Mouse (Mus musculus) neutrophil, adult 5-6 weeks (primary cell): Measurements from ENCODE around the gene Igdcc3. TPM values are rescaled to one million over a fixed set of nuclear protein-coding genes. Genes with fewer than 3 reads are reported as not detected.

Source experiments
- ATAC-seq: fragments of 151-379, 151-347 bp; 2 replicates; pipeline ENCODE4 v1.8.0; 2017; ENCODE audit warnings: mild to moderate bottlenecking, moderate TSS enrichment; ENCODE audit not compliant: insufficient number of reproducible peaks, poor library complexity, low FRiP score, severe bottlenecking; ENCODE audit errors: extremely low read depth
- total RNA-seq: library from RNA; stranded (forward); fragments of 200-1000 nt; gene quantifications from 2 replicates; pipeline ENCODE4 v1.2.3, GENCODE M21; 2017

The Igdcc3 gene
- total RNA-seq, 1 experiment from 2014 or later, result 0.47 TPM

DNA sequence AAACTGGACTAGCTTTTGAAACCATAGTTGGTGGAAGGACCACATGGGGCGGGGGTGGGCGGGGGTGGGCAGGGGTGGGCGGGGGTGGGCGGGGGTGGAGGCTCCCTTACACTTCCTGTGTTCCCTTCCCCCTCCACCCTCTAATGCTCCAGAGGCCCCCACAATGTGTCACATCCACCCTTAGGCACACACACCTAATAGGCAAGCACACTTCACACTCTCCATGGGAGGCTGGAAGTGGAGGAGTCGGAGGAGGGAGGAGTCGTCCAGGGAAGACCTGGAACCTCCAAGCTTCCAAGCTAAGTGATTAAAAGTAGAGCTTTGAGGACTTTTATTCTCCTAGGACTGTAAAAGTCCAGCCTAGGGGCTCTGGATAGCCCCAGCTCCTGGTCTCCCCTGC lies 27.5 kb downstream of the Igdcc3 start:
- no peak for ATAC-seq

DNA sequence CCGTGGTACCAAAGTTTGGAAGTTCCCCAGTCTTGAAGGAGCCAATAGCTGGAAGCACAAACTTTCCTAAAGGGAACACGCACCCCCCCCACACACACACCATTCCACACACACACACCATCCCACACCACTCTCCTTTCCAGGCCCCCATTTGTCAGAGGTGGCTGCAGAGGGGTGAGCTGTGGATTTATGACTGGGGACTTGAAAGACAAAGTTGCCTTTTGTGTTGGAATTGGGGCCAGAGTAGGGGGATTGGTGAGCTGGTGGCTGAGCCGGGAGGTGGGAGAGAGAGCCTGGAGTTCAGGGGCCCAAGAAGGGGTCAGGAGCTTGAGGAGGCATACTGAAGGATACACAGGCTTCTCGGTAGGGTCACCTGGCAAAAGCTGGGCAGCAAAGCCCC lies 28.0 kb downstream of the Igdcc3 start:
- no peak for ATAC-seq

DNA sequence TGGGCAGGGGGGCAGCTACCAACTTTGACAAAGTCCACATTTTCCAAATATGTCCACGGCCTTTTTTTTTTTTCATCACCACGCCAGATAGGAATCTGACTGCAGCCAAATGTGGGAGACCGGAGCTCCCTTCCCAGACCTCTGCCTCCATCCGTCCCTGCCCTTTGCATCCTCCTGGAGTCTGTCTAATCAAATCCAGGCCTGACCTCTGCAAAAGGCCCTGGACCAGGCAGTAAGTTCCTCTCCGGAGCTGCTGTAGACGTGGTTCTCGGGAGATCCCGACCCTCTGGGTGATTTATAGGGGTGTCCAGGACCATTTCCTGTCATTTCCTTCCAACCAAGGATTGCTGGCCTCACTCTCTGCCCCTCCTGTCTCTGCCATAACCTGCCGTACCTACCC lies 31.7 kb downstream of the Igdcc3 start:
- ATAC-seq, result no peak

DNA sequence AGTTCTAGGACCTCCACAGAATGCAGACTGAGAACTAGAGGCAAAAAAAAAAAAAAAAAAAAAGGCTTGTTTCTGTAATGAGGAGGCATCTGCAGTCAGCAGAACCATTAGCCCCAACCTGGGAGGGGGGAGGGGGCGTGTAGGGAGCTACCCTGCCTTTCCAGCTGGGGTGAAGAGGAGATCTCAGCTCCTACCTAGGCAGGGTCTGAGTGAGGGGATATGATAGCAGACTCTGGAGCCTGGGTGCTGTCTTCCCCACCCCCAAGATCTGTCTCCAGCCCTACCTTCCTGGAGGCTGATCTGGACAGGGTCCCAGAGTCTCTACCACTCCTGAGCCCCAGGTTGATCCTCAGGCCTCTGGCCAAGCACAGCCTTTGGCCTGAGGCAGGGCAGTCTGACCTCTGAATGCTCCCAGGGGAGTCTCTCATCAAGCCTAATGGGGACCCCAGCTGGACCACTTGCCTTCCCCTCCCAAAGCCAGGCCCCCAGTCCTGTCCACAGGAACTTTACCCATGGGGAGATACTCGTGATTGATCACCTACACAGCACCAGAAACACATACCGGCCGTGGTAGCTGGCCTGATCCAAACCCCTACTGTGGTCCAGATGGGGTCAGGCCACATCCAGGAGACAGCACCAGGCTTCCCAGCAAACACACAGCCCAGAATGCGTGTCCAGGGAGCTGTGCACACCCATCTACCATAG lies 34.4 kb downstream of the Igdcc3 start:
- no peak for ATAC-seq

DNA sequence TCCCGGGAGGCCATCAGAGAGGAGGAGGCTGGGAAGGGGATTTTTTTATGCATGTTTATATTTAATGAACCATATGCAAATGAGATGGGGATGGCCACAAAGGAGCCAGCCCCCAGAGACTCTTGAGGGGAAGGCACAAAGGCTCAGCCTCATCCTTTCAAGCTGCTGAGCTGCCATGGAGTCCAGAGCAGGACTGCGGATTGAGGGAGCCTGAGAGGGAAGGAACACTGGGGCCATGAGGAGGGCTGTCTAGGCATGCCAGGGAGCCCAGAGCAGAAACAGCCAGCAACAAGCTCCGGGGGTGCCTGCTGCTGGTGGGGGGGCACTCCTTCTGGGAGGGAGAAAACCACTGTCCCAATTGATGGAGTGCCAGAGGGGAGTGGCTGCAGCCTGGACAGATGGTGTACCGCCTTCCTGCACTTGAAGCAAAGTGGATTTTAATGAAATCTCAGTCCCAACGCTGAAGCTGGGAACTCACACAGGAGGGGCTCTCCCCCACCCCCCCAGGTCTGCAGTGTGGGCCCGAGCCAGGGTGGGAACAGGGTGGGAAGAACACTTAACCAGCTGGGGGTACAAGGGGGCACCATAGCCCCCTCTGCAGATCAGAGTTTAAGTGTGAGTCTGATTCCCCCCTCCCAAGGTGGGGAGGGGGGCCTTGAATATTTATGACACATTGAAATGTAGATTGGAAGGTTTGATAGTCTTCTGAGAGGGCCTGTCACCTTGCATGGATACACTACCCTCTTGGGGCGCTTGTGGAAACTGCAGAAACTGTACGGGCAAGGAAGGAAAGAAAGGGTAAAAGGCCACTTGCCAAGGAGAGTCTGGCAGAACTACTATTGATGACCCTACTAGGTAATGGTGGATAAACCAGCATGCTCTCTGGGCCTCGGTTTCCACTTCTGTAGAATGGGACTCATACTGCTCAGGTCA lies 35.2 kb downstream of the Igdcc3 start:
- ATAC-seq, result no peak

DNA sequence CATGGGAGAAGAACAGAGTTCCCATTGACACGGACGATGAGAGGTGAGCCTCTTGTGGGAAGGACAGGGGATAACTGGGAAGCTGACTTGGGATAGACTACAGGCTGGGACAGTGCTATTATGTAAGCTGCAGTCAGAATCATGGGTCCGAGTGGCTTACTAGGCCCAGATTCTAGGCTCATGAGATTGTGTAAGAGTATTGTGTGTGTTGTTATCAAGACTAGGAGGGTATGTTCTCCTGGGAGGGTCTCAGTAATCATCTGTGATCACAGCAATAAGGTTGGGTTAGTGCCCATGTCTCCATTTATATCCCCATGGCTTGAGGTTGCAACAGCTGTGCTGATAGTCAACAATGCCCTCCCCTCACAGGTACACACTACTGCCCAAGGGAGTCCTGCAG lies 36.5 kb downstream of the Igdcc3 start:
- no peak for ATAC-seq

DNA sequence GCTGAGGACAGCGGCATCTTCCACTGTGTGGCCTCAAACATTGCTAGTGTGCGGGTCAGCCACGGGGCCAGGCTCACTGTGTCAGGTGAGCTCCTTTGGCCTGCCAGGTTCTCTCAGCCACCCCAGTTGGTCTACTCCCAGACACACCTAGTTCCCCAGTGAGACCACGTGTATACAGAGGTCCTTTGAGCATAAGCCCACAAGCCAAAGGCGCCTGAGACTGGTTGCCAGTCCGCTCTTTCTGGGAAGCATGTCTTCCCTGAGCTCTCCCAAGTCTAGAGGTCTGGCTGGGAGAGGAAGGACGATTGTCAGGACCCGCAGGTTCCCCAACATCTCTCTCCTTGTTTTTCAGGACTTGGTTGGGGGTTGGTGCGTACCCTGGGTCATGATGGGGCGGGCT lies 36.9 kb downstream of the Igdcc3 start:
- no peak for ATAC-seq

DNA sequence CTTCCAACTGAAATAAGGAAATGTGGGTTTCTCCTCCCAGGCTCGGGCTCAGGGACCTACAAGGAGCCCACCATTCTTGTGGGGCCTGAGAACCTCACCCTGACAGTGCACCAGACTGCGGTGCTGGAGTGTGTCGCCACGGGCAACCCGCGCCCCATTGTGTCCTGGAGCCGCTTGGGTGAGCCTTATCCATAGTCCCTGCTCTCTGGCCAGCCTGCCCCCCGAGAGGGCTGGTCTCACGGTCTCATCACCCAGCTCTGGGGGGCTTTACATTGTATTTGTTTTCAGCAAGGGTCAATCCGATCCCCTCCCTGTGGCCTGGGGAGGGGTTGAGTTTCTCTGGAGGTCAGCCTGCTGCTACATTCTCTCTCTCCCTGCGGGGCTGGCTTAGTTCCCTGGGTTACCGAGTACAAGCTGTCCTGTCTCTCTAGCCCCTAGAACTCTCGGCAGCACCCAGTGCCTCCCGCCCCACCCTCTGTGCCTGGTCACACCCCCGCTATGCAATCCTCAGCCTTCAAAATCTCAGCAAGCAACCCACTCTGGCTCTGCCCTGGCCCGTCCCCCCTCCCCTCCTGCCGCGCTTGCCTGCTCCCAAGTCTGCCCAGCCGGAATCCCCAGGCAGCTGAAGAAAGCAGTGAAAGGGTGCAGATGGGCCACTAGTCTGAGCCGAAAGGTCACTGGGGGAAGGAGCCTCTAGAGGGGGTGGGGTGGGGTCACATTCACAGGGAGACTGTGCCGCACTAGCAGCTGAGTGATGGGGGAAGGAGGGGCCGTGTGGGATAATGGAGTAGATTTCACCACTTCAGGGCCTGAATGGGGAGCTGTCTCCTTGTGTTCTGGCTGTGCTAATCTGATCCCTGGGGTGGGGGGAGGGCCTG lies 37.6 kb downstream of the Igdcc3 start:
- no peak for ATAC-seq

DNA sequence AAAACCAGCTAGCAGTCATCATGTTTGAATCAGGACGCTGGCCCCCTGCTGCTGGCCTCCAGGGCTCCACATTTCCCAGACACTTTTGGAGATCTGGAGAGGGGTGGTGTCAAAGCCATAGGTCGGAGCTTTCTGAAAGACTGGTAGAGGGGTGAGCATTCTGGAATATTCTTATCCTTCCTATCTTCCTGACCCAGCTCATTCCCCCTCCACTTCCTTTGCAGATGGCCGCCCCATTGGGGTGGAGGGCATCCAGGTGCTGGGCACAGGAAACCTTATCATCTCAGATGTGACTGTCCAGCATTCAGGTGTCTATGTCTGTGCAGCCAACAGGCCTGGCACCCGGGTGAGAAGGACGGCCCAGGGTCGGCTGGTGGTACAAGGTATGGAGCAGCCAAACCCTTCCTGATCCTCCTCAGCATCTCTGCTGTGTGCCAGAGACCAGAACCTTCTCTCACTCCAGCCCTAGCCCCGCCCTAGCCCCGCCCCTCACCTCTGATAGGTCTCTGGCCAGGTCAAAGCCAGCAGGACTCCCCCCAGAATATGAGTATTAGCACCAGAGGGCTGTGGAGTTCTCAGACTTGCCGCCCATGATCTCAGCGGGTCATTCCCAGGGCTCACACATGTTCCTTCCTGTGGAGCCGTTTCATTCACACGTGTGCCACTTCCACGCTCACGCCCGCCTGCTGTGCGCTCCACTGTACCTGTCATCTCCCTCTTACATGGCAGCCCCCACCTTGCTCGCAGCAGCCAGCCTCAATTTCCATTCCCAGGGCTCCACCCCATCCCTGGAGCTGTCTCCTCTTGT lies 39.0 kb downstream of the Igdcc3 start:
- no peak for ATAC-seq

DNA sequence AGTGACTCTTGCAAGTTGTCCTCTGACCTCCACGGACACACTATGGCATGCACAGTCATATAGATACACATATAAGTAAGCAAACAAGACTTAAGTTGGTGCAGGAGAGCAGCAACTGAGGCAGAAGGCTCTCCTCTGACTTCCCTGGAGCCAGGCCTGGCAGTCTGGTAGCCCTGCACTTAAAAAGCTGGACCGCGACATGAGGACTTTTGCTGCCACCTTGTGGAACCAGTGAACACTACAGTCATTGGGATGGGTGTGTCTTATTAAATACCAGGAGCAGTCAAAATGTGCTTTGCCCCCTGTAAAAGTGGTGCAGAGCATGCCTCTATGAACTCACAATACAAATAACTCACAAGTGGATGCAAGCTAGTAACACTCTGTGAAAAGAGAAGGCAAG lies 47.6 kb downstream of the Igdcc3 start:
- peak; percentile 89 for ATAC-seq

DNA sequence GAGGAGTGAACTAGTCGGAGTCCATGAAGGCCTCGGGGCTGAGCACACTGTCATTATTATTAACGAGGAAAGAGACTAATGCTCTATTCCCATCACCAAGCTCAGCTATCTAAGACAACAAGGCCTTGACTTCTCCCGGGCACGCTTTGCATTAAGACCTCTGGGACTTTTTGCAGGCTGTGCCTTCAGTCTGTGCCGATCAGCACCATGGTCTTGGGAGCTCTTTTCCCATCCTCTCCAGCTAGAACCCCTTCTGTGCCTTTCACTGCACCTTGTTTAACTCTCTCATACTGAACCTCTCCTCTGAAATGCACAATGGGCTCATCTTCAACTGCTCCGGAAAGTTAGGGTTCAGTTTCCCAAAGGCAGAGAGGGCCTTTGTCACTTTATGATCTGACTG lies 49.3 kb downstream of the Igdcc3 start:
- no peak for ATAC-seq

DNA sequence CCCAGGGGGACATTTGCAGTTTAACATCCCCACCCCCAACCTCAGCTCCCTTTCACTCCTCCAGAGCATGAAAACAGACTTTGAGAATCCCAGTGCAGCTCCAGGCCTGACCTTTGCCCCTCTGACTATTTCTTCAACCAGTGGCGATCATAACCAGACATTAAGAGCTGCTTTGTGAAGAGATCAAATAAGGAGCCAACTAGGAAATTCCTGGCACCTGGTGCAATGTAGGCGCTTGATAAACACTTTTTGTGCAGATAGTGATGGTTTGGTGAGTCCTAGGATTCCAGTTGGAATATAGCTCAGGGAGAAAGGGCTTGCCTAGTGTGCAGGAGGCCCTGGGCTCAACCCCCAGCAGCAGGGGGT lies 50.4 kb downstream of the Igdcc3 start:
- no peak for ATAC-seq

DNA sequence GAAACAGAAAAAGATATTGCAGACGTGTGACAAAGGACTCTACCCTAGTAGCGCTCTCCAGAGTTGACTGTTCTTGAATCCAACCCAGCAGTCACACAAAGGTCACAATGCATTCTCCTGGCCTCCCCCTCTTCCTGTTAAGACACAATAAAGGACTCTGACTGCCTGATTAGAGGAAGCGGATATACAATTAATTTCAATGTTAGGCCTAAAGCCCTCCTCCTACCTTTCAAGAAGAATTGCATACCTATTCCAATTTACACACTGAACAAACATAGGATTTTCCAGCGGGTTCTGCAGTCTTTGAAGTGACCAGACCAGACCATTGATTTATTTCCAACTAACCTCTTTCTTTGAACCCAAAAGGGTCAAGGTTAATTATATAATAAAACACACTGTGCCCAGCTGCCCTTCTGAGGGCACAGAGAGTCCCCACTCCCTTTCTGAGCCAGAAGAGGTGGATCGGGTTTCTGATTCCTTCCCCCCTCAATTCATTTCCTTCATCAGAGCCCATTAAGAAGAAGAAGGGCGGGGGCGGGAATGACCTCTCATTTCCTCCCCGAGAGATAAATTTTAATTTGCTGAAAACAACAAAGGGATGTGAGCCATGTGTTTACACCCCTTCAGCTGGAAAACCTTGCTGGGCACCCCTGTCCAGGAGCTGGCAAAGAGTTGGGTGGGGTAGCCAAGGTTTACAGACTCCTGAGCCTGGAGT lies 50.9 kb downstream of the Igdcc3 start:
- no peak for ATAC-seq

DNA sequence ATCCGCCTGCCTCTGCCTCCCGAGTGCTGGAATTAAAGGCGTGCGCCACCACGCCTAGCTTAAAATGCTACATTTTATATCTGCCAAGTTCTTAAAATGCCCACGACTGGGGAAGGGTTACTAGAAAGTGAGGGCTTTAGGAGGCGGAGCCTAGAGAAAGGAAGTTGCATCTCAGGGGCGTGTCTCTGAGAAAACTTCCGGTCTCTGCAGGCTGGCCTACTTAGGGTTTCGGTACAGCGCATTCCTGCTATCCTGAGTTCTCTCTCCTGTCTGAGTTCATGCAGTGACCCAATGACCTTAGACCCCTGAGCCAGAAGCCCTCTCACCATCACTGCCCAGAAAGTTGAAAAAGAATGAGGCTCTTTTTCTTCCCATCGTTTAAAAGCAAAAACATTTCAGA lies 52.2 kb downstream of the Igdcc3 start:
- no peak for ATAC-seq

DNA sequence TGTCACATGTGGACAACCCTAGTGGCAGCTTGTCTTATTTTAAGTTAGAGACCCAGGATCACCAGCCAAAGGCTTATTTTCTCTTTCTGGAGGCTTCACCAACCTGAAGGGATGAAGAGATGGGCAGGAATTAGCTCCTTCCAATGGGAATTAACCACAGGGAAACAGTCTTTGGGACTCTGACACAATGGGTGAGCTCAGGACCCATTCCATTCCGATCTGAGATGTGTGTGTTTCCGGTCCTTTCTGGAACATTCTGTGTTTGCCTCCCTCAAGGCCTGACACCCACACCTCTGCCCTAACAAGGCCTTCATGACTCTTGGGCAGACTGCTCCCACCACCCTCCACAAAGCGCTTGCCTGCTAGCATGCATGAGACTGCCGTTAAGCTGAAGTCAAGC lies 54.1 kb downstream of the Igdcc3 start, which contains the start of gene Parp16:
Gene Parp16, plus strand, starts transcription at position 301 of the 400 bp plus-strand sequence.
- ATAC-seq, result no peak

DNA sequence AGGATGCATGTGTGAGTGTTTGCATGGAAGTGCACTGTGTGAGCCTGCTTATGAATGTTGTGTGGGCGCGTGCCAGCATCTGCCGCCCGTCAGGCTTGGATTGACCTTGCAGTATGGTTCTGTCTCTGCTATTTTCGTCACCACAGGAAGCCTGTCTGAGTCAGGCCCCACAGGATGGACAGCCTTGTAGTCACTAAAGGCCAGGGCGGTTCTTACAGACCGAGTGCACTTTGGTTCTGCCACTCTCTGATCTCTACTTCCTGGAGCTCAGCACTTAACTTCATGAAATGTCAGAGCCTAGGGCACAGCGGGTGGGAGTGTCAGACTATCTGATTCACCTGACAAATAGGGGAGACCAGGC lies 54.6 kb downstream of the Igdcc3 start:
- ATAC-seq, result peak; percentile 34; the same call in 1 of the 2 replicates

DNA sequence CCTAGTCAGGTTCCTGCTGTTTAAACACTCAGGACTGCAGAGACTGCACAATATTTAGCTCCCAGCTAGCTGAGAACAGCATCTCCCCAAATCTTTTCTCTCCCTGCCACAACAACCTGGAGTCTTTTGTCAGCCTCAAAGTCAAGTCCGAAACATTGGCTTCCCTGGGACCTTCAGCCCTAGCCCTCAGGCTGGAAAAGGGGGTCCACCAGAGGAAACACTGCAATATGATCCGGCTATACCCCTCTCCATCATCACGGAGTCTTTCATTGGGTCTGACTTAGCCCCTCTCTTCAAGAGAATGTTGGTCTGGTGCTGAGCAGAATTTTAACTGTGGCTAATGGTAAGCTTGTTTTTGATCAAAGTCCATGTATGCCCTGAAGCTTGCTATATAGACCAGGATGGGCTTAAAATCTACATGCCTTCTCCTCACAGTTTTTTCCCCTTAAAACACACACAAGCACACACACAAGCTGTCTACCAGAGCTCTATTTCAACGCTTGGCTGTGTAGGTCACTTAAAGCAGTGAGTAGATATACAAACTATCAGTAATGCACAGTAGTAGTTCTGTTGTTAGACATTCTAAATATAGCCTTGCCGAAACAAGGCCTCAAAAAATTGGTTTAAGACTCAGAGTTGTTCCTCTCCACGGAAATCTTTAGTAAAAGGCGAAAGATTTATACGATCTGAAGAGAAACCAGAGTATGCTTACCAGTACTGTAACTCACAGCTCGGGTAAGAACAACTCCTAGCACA lies 55.2 kb downstream of the Igdcc3 start:
- peak; percentile 61 for ATAC-seq
